Mouse (Mus musculus) layer of hippocampus, postnatal 10 days (tissue): ENCODE data around the gene Ttll3. TPM values are rescaled to one million over a fixed set of nuclear protein-coding genes. Genes with fewer than 3 reads are reported as not detected.

Experiments used
- DNase-seq, 2 experiments: peaks; one replicate each; pipeline ENCODE4 v3.0.0; 2021; ENCODE audit warnings: low spot score in 2 of 2
- long read RNA-seq: library from polyadenylated mRNA; stranded (forward); transcript quantifications from one replicate; pipeline ENCODE4 v2.0.0, GENCODE M21; 2023
- total RNA-seq, 2 experiments: library from RNA; stranded (reverse); gene quantifications; 2 replicates each; pipeline ENCODE4 v1.2.3; 2021

Gene Ttll3
- 10 to 100 TPM; 11.2 to 13.2 TPM for total RNA-seq
- long read RNA-seq, partial matches to known transcripts, result 1 of 5 reads
- long read RNA-seq, other reads (novel, unspliced or antisense), result 4 of 5 reads

DNA sequence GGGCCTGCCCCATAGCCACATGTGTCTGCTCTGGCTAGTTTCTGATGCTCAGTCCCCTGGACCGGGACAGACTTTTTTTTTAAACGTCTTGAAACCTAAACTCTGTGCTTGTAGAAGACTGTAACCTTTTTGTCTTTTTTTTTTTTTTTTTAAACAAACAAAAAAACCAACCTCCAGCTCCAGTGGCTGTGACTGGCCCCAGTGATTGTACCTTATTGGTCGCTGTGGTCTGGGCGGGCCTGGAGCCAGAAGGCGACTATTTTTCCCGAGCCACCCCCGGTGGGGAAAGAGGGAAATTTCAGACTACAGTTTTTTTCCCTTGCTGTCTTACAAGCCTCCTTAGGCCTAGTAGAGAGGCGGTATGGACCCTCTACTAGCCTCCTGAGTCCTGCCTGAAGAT, at the start of gene Ttll3:
Gene Ttll3, plus strand, starts transcription at position 301 of the 400 bp plus-strand sequence.
- no peak for DNase-seq

- no peak for DNase-seq
Measured at GRCm38 (mm10) chr6:113341574-113341973, 47.5 kb upstream of the Ttll3 start.

DNA sequence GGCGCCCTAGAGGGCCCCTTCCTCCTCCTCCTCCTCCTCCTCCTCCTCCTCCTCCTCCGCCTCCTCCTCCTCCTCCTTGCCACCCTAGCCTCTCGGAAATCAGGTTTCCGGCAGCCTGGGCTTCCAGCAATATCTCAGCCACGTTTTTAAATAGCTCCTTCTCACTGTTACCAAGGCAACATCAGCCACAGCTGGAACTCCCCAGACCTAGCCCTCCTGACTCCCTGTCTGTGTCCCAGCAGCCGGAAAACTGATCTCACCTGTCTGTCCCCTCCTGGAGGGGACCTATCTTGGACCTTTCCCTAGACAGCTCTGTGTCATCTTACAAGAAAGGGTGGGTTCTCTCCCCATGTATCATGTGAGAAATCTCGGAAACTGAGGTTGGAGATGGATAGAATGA, 46.8 kb upstream of the Ttll3 start:
- DNase-seq, result no peak

- peak; percentile 66 to 76 for DNase-seq
Measured at GRCm38 (mm10) chr6:113343177-113344092, 45.6 kb upstream of the Ttll3 start, which contains the start of gene Camk1. Camk1 (minus strand) TSS chr6:113343984.

DNA sequence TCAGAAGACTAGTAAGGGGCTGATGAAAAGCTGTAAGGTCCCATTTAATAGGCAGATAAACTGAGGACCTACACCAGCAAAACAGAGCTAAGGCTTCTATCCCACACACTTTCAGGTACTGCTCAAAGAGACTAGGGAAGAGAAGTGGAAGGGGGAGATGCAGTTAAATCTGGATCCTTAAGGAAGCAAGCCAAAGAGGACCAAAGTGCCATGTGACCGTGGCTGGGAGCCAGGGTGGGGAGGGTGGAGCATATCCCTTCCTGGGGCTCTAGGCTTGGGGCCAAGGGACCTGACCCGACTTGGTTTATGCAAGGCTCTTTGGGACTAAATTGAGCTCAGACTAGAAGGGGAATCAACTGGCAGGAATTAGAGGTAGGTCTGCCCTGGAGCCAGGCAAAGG, 44.7 kb upstream of the Ttll3 start:
- peak; percentile 38 to 47 for DNase-seq

GRCm38 (mm10) chr6:113346897-113347296, 42.2 kb upstream of the Ttll3 start:
- DNase-seq, result no peak

DNA sequence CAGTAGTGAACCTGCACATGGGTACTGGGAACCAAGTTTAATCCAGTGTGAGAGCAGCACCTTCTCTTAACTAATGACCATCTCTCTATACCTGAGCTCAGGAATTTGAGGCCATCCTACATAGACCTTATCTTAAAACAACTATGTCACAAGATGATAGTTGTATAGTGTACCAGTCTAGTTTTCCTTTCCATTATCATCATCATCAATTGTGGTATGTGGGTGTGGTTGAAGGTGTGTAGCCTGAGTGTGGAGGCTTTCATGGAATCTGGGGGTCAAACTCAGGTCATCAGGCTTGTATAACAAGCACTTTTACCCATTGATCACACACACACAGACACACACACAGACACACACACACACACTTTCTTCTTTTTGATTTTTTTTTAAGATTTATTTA, 38.5 kb upstream of the Ttll3 start:
- DNase-seq, result no peak

- DNase-seq, result no peak
Measured at GRCm38 (mm10) chr6:113351161-113351560, 37.9 kb upstream of the Ttll3 start.

DNA sequence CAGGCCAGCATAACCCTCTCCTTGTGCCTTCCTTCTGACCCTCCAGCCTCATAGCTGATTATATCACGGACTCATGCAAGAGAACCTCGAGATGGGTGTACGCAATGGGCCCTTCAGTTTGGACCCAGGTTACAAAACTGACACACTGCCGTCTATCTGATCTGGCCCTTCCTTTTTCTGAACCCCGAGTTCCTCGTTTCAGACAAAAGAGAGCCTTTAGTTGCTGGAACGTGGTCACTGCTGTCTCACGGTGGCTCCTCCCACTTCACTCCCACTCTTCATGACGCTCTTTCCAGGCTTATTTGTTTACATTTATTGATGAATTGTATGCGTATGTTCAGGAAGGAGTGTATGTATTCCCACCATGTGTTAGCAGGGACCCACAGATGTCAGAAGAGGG, 37.4 kb upstream of the Ttll3 start:
- no peak for DNase-seq

DNA sequence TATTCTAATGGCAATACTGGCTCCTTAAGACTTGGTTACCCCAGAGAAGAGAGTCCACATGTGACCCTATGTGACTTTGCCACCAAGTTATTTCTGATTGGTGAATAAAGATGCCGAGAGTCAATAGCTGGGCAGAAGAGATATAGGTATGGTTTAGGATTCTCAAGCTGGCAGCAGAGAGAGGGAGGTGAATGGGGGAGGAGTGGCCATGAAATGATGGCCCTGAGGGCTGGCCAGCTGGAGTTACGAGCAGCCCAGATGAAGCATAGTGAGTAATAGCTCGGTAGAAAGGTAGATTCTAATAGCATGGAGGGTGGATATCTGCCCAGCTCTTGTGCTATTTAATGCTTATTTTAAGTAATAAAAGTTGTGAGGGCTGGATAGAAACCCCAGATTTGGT, 36.2 kb upstream of the Ttll3 start:
- DNase-seq, result no peak

DNA sequence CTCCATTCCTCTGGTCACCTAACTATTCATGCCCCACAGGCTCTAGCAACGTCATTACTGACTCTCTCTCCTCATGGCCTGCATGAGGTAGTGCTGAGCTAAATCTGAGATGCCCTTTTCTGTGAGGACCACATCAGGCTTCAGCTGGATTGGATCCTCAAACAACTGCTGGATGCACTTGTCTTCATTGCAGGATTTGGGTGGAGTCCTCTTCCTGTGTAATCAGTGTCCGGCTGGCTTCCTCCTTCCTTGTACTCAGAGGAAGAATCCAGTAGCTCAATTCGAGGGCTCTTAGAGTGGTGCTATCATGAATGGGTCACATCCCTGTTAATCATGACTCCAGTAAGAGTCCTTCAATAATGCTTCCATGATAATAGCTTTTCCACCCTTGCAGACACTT, 35.4 kb upstream of the Ttll3 start:
- DNase-seq, result no peak

DNA sequence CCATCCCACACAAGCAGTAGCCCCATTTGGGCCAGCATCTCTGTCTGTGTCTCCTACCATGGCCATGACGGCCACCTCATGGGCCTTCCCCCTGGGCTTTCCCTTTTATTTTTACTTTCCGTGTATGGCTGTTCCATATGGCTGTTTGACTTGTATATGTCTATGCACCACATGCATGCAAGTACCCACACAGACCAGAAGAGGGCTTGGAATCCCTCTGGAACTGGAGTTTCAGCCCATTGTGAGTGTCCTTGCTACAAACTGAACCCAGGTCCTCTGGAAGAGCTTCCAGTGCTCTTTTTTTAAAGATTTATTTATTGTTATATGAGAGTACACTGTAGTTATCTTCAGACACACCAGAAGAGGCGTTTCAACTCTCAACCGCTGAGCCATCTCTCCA, 27.6 kb upstream of the Ttll3 start:
- DNase-seq, result no peak

GRCm38 (mm10) chr6:113362241-113362640, 26.8 kb upstream of the Ttll3 start:
- DNase-seq, result no peak

DNA sequence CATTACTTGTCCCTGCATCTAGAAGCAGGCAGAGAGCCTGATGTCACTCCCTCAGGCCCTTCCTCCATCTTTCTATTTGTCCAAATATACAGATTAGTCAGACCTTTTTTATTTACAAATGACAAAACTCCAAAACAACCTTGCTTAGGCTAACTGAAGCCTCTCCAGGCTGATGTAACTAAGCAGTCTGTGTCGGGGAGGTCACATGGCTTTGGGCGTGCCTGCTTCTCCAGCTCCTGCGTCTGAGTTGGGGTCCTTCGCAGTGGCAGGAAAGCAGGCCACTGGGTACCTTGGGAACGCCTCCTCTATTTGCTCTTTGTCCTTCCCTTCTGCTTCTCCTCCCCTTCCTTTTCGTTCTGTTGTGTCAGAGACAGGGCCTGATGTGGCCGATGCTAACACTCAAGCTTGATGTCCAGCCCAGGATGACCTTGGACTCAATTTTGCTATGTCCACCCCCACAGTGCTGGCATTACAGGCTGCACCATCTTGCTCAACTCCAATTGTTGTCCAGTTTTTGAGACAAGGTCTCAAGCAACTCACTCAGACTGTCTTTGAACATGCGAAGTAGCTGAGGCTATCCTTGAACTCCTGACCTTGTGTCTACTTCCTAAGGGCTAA, 24.4 kb upstream of the Ttll3 start:
- no peak for DNase-seq

DNA sequence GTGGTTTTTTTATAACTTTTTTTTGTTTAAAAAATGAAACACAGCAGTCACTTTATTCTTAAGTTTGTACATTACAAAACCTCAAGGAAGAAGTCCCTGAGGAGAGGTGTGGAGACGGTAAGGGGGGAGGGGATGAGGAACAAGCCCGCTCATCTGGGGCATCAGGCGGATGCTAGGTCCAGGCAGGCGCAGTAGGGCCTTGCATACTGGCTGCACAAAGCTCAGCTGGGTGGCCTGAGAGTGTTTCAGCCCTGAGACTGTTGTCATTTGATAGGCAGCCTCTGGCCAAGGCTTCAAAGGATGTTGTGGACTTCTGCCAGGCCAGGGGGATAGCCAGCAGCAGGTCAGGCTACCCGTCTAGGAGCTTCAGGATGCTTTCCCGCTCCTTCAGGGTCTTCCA, 22.4 kb upstream of the Ttll3 start:
- DNase-seq, result no peak

DNA sequence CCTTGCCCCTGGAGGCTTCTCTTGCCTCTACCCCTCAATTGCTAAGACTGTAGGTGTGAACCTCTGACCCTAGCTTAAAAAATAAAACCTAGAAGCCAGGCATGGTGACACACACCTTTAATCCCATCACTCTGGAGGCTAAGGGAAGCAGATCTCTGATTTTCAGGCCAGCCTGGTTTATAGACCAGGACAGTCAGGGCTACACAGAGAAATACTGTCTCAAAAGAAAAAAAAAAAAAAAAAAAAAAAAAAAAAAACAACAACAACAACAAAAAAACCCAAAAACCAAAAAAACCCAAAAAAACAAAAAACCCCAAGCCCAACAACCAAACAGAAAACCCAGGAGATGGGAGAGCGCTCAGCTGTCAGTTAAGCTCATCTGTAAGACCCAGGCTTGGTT, 21.5 kb upstream of the Ttll3 start:
- no peak for DNase-seq

- no peak for DNase-seq
Measured at GRCm38 (mm10) chr6:113368124-113368523, 20.9 kb upstream of the Ttll3 start.

DNA sequence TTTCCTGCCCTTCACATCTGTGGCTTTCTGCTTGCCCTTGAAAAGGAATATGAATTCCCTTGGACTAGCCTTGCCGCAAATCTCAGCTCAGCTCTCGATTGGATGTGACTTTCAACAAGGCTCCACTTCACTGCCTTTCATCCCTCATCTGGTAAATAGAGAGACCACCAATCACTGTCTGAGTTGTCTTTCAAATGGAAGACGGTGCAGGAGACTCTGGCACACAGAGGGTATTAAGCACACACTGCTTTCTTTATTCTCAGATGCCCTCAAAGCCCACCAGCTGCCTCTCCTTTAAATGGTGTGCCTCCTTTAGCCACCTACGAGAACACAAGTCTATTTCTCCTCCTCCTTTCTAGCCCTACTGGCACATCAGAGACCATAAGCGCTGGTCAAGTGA, 20.5 kb upstream of the Ttll3 start:
- DNase-seq, result no peak

GRCm38 (mm10) chr6:113370194-113370929, 18.7 kb upstream of the Ttll3 start:
- DNase-seq, result no peak

DNA sequence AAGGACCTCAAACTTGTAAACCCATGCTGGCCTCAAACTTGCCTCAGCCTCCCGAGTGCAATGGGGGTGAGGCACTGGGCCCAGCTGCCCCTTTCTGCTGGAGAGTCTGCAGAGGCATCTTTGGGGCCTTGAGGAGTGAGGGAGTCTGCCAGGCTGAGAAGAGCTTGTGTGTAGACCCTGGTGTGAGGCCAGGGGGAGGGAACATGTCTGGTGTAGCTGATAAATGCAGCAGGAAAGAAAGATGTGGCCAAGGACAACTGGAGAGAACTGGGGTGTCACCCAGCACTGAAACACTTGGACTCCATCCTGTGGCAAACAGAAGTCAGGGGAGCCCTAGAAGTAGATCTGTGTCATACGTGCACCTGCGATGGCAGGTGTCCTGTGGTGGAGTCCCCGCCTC, 15.6 kb upstream of the Ttll3 start:
- DNase-seq, result no peak

DNA sequence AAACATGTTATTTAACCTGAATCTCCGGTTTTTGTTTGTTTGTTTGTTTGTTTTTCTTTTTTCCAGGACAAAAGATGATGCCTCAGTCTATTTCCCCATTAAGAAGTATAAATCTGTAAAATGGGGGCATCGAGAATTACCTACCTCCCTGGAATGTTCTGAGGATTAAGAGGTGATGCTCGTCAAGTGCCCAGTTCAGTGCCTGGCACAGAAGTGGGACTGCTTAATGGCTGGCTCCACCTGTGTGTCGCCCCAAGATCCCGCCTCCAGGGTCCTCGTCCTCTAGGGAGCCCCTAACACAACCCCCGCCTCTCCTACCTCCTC, 11.9 kb upstream of the Ttll3 start:
- DNase-seq, result no peak
